Mouse (Mus musculus) megakaryocyte, adult 5-6 weeks (primary cell): ENCODE results near the gene Tbata. TPM values are rescaled to one million over a fixed set of nuclear protein-coding genes. Genes with fewer than 3 reads are reported as not detected.

Source experiments
- ATAC-seq: 2 replicates; pipeline ENCODE4 v1.8.0; 2016; ENCODE audit warnings: mild to moderate bottlenecking, inconsistent platforms; ENCODE audit not compliant: poor library complexity, severe bottlenecking
- total RNA-seq, 2 experiments: library from RNA; stranded (forward) in 1 of 2; stranded (reverse) in 1 of 2; fragments of 153-499, 151-499 nt in 1 of 2; fragments of 221-1000, 200-1000 nt in 1 of 2; gene quantifications; 2 replicates each; pipeline versions ENCODE4 v1.2.3 to v1.2.4; 2015 to 2017

The Tbata gene
- total RNA-seq, 2 experiments from 2014 or later: not detected

GRCm38 (mm10) chr10:61203930-61204329, 32.2 kb downstream of the Tbata start:
- ATAC-seq: no peak

GRCm38 (mm10) chr10:61208114-61208684, 36.4 kb downstream of the Tbata start:
- ATAC-seq: no peak

GRCm38 (mm10) chr10:61211105-61211504, 39.4 kb downstream of the Tbata start:
- ATAC-seq: no peak

- ATAC-seq: peak; percentile 77
Measured at GRCm38 (mm10) chr10:61211743-61212142, 40.0 kb downstream of the Tbata start.

GRCm38 (mm10) chr10:61212817-61213216, 41.1 kb downstream of the Tbata start:
- no peak for ATAC-seq

GRCm38 (mm10) chr10:61215658-61216057, 43.9 kb downstream of the Tbata start:
- no peak for ATAC-seq

- no peak for ATAC-seq
Measured at GRCm38 (mm10) chr10:61216163-61216562, 44.4 kb downstream of the Tbata start.

GRCm38 (mm10) chr10:61219318-61219717, 47.6 kb downstream of the Tbata start:
- no peak for ATAC-seq

GRCm38 (mm10) chr10:61225694-61226093, 53.9 kb downstream of the Tbata start:
- no peak for ATAC-seq

GRCm38 (mm10) chr10:61226784-61227396, 55.1 kb downstream of the Tbata start:
- ATAC-seq: no peak

GRCm38 (mm10) chr10:61231756-61232155, 60.0 kb downstream of the Tbata start:
- no peak for ATAC-seq

- ATAC-seq: peak; percentile 47; the same call in 1 of the 2 replicates
Measured at GRCm38 (mm10) chr10:61232858-61233567, 61.3 kb downstream of the Tbata start.

GRCm38 (mm10) chr10:61234319-61234718, 62.6 kb downstream of the Tbata start:
- ATAC-seq: no peak

- no peak for ATAC-seq
Measured at GRCm38 (mm10) chr10:61235677-61236267, 64.0 kb downstream of the Tbata start.

GRCm38 (mm10) chr10:61236683-61237390, 65.1 kb downstream of the Tbata start:
- no peak for ATAC-seq

- no peak for ATAC-seq
Measured at GRCm38 (mm10) chr10:61237391-61237785, 65.6 kb downstream of the Tbata start.

Other genes starting within 250 kb of the Tbata start
- gene Pcbd1, start 82.6 kb upstream of the Tbata start, total RNA-seq (2015): not detected in 2 replicates
- not detected in 2 replicates for gene Pcbd1, start 82.6 kb upstream of the Tbata start, total RNA-seq (2017)
- gene Sgpl1, start 24.3 kb upstream of the Tbata start, total RNA-seq (2015): 78.2 and 85.2 TPM in 2 replicates
- 66.9 and 67.6 TPM in 2 replicates for gene Sgpl1, start 24.3 kb upstream of the Tbata start, total RNA-seq (2017)
- gene Adamts14, start 101.5 kb downstream of the Tbata start, total RNA-seq (2015): 0.16 and 0.58 TPM in 2 replicates
- gene Adamts14, start 101.5 kb downstream of the Tbata start, total RNA-seq (2017): 0.33 and 0.61 TPM in 2 replicates
- 0.20 and 2.5 TPM in 2 replicates for gene Prf1, start 125.9 kb downstream of the Tbata start, total RNA-seq (2015)
- 0.88 and 1.5 TPM in 2 replicates for gene Prf1, start 125.9 kb downstream of the Tbata start, total RNA-seq (2017)
- 0.16 TPM in 1 of 2 replicates, not detected in the other for gene Pald1, start 211.6 kb downstream of the Tbata start, total RNA-seq (2015)
- gene Pald1, start 211.6 kb downstream of the Tbata start, total RNA-seq (2017): 0.77 and 2.1 TPM in 2 replicates
- gene Nodal, start 246.0 kb downstream of the Tbata start, total RNA-seq (2015): not detected in 2 replicates
- gene Nodal, start 246.0 kb downstream of the Tbata start, total RNA-seq (2017): not detected in 2 replicates